ENCODE assay signal across 9 mouse cellular contexts in genomic region chr7:25206094-25206830, GRCm38 (mm10). TPM values are rescaled to one million over a fixed set of nuclear protein-coding genes. Genes with fewer than 3 reads are reported as not detected.
DNase-seq lines count a peak whose midpoint lies in the region; ATAC-seq and TF ChIP-seq lines count a peak whose summit lies in the region.
"Had no signal": no experiment of that assay in that cellular context is flagged by ENCODE, and none has a peak within 500 bp of the region (broad histone marks: within the 10 kb centered on the region; RNA-seq: fewer than 3 reads in every experiment).

No protein-coding gene starts in this region.

- no peak for TF ChIP-seq CTCF in gastrocnemius, adult 2 months (IDR thresholded peaks at IDR 0.05)
- no peak for TF ChIP-seq CTCF in ES-Bruce4 (IDR thresholded peaks at IDR 0.05; ENCODE audit: low read depth, low read length)

- peaks cover 20% of the 10 kb centered on the region for H3K4me1 ChIP-seq in ES-Bruce4 (ENCODE audit: control insufficient read depth, insufficient read depth, low read length)
- H3K4me1 ChIP-seq in liver, embryonic 16.5 days (ENCODE audit: control insufficient read depth, low read depth, low read length), result peaks cover 61% of the 10 kb centered on the region

- peak; percentile 67 for DNase-seq in gastrocnemius, adult 2 months
- DNase-seq in gastrocnemius, postnatal 36 days, result no peak
- DNase-seq in A20 (ENCODE audit: low read depth, low spot score), result peak; percentile 44
- DNase-seq in yolk sac, embryonic 10.5 days (ENCODE audit: low spot score), result no peak
- DNase-seq in heart, adult 8-10 months (ENCODE audit: low spot score), result no peak
- no peak for DNase-seq in layer of hippocampus, adult 8-10 months (ENCODE audit: low spot score in 2 of 2)

- intact Hi-C loops in gastrocnemius, adult 2 months (cut with DNase I), result no loop called here
- intact Hi-C loops in gastrocnemius, postnatal 36 days (cut with DNase I), result no loop called here

- H3K4me2 ChIP-seq in liver, embryonic 16.5 days (ENCODE audit: low read depth, low read length), result 0 out of 2 replicates have a peak overlapping the region, but pooled peaks have one; percentile 4

- 77% methylated on average over 16 of the region's 16 CpGs for WGBS in liver, embryonic 16.5 days (ENCODE audit: insufficient replicate concordance)

- peaks cover 18% of the 10 kb centered on the region for H3K36me3 ChIP-seq in ES-Bruce4 (ENCODE audit: control insufficient read depth, insufficient read depth, low read length, poor library complexity, severe bottlenecking)
- H3K36me3 ChIP-seq in liver, embryonic 16.5 days (ENCODE audit: control insufficient read depth, insufficient read depth), result peaks cover 96% of the 10 kb centered on the region

- TF ChIP-seq POLR2A in ES-Bruce4 (IDR thresholded peaks at IDR 0.05; ENCODE audit: insufficient read depth, low read length), result no peak

- H3K9me3 ChIP-seq in ES-Bruce4 (replicated peaks; ENCODE audit: control insufficient read depth, insufficient read depth, low read length, poor library complexity, severe bottlenecking), result no peaks in the 10 kb centered on the region
- no peaks in the 10 kb centered on the region for H3K9me3 ChIP-seq in liver, embryonic 16.5 days (replicated peaks; ENCODE audit: control insufficient read depth, low read length)

- no peak for TF ChIP-seq EP300 in ES-Bruce4 (IDR thresholded peaks at IDR 0.05; ENCODE audit: insufficient read depth, low read depth, low read length)

- no peak overlapping the region for H3K9ac ChIP-seq in ES-Bruce4 (ENCODE audit: low read depth, poor library complexity, severe bottlenecking)
- no peak overlapping the region for H3K9ac ChIP-seq in liver, embryonic 16.5 days (ENCODE audit: low read depth, low read length)

- H3K27ac ChIP-seq in gastrocnemius, adult 2 months, result no peak overlapping the region
- H3K27ac ChIP-seq in ES-Bruce4 (ENCODE audit: insufficient read depth, low read length), result 0 out of 2 replicates have a peak overlapping the region, but pooled peaks have one; percentile 35
- peak overlapping the region; percentile 42 for H3K27ac ChIP-seq in liver, embryonic 16.5 days (ENCODE audit: low read length)
- H3K27ac ChIP-seq: kidney, postnatal 0 days had no signal

- H3K27me3 ChIP-seq in ES-Bruce4 (ENCODE audit: control insufficient read depth, insufficient read depth, low read length, poor library complexity, severe bottlenecking), result no peaks in the 10 kb centered on the region
- H3K27me3 ChIP-seq in liver, embryonic 16.5 days (ENCODE audit: control insufficient read depth, insufficient read depth, low read depth, low read length), result no peaks in the 10 kb centered on the region

- H3K4me3 ChIP-seq in gastrocnemius, adult 2 months, result no peak overlapping the region
- no peak overlapping the region for H3K4me3 ChIP-seq in ES-Bruce4 (ENCODE audit: low read depth, low read length)
- no peak overlapping the region for H3K4me3 ChIP-seq in liver, embryonic 16.5 days (ENCODE audit: low read depth, low read length)

- ATAC-seq in liver, embryonic 16.5 days (ENCODE audit: low read depth), result no peak

RNA-seq across cellular contexts. Expression of gene Dedd2, which starts 14.2 kb away (rescaled TPM):
- total RNA-seq in gastrocnemius, adult 2 months (2021), result 1 to 10 TPM; 9.3 to 9.4 TPM
- 10 to 100 TPM in 1 of 2 experiments, 1 to 10 TPM in 1; 8.4 to 10.7 TPM for total RNA-seq in gastrocnemius, postnatal 36 days (2021)
- 9.6 and 10.2 TPM in 2 replicates for polyA plus RNA-seq in ES-Bruce4 (2011; ENCODE audit: insufficient read depth, insufficient read length, low read depth, missing spikeins)
- polyA plus RNA-seq in liver, embryonic 16.5 days (2015; fragmentation: Nextera tagmentation; extraction: Ambion mirVana), result 29.2 and 31.9 TPM in 2 replicates
- total RNA-seq in heart, adult 8-10 months (2022), result 10 to 100 TPM; 14.0 to 23.0 (median 17.2) TPM
- 10 to 100 TPM; 22.0 to 28.9 (median 26.5) TPM for total RNA-seq in layer of hippocampus, adult 8-10 months (2022)

RNA-seq across cellular contexts. Expression of gene Zfp526, which starts 15.0 kb away (rescaled TPM):
- total RNA-seq in gastrocnemius, adult 2 months (2021), result 1 to 10 TPM; 5.5 to 6.1 TPM
- 1 to 10 TPM; 4.1 to 5.5 TPM for total RNA-seq in gastrocnemius, postnatal 36 days (2021)
- polyA plus RNA-seq in ES-Bruce4 (2011; ENCODE audit: insufficient read depth, insufficient read length, low read depth, missing spikeins), result 6.5 and 7.2 TPM in 2 replicates
- polyA plus RNA-seq in liver, embryonic 16.5 days (2015; fragmentation: Nextera tagmentation; extraction: Ambion mirVana), result 1.6 and 1.9 TPM in 2 replicates
- 10 to 100 TPM in 2 of 4 experiments, 1 to 10 TPM in 2; 9.0 to 12.3 (median 9.9) TPM for total RNA-seq in heart, adult 8-10 months (2022)
- 10 to 100 TPM; 11.2 to 12.5 (median 11.7) TPM for total RNA-seq in layer of hippocampus, adult 8-10 months (2022)

RNA-seq across cellular contexts. Expression of gene Pou2f2, which starts 26.7 kb away (rescaled TPM):
- total RNA-seq in gastrocnemius, adult 2 months (2021), result under 1 TPM; 0.08 to 0.13 TPM
- total RNA-seq in gastrocnemius, postnatal 36 days (2021), result under 1 TPM; 0.10 to 0.72 TPM
- polyA plus RNA-seq in ES-Bruce4 (2011; ENCODE audit: insufficient read depth, insufficient read length, low read depth, missing spikeins), result 1.8 and 2.1 TPM in 2 replicates
- 0.99 and 1.7 TPM in 2 replicates for polyA plus RNA-seq in liver, embryonic 16.5 days (2015; fragmentation: Nextera tagmentation; extraction: Ambion mirVana)
- total RNA-seq in heart, adult 8-10 months (2022), result under 1 TPM; 0.49 to 0.72 (median 0.55) TPM
- total RNA-seq in layer of hippocampus, adult 8-10 months (2022), result 10 to 100 TPM in 3 of 4 experiments, 1 to 10 TPM in 1; 8.9 to 14.3 (median 11.7) TPM

RNA-seq across cellular contexts. Expression of gene Gsk3a, which starts 31.4 kb away (rescaled TPM):
- total RNA-seq in gastrocnemius, adult 2 months (2021), result 10 to 100 TPM; 74.1 to 77.4 TPM
- total RNA-seq in gastrocnemius, postnatal 36 days (2021), result 10 to 100 TPM; 64.0 to 69.6 TPM
- 77.3 and 84.3 TPM in 2 replicates for polyA plus RNA-seq in ES-Bruce4 (2011; ENCODE audit: insufficient read depth, insufficient read length, low read depth, missing spikeins)
- 4.0 and 5.3 TPM in 2 replicates for polyA plus RNA-seq in liver, embryonic 16.5 days (2015; fragmentation: Nextera tagmentation; extraction: Ambion mirVana)
- 10 to 100 TPM; 66.1 to 71.3 (median 68.3) TPM for total RNA-seq in heart, adult 8-10 months (2022)
- 100 to 1,000 TPM; 198 to 216 (median 204) TPM for total RNA-seq in layer of hippocampus, adult 8-10 months (2022)

RNA-seq across cellular contexts. Expression of gene Erf, which starts 44.3 kb away (rescaled TPM):
- 1 to 10 TPM; 5.4 to 7.4 TPM for total RNA-seq in gastrocnemius, adult 2 months (2021)
- 1 to 10 TPM; 5.0 to 6.1 TPM for total RNA-seq in gastrocnemius, postnatal 36 days (2021)
- polyA plus RNA-seq in ES-Bruce4 (2011; ENCODE audit: insufficient read depth, insufficient read length, low read depth, missing spikeins), result 61.8 and 63.8 TPM in 2 replicates
- polyA plus RNA-seq in liver, embryonic 16.5 days (2015; fragmentation: Nextera tagmentation; extraction: Ambion mirVana), result 3.4 and 3.6 TPM in 2 replicates
- total RNA-seq in heart, adult 8-10 months (2022), result 10 to 100 TPM; 17.2 to 22.5 (median 21.2) TPM
- total RNA-seq in layer of hippocampus, adult 8-10 months (2022), result 10 to 100 TPM; 39.0 to 61.0 (median 49.4) TPM

Comparison
In these comparisons a context has a peak if more than half of its experiments do, and no peak if none do; other contexts are left out.
1. DNase-seq: peak in gastrocnemius, adult 2 months (single experiment) and A20 (single experiment); none in gastrocnemius, postnatal 36 days (0 of 2), yolk sac, embryonic 10.5 days (single experiment), heart, adult 8-10 months (single experiment) and layer of hippocampus, adult 8-10 months (0 of 2).
2. RNA of gene Pou2f2, which starts 26.7 kb away (total RNA-seq): 8.9 to 14.3 TPM in layer of hippocampus, adult 8-10 months; 0.10 to 0.72 TPM in gastrocnemius, postnatal 36 days, 0.49 to 0.72 TPM in heart, adult 8-10 months and 0.08 to 0.13 TPM in gastrocnemius, adult 2 months; every median in the first group is over 4 times any median in the second.